Mouse (Mus musculus) frontal cortex, postnatal 10 days (tissue): ENCODE results near the gene Tmem219.
A peak's percentile ranks its signal among the peaks of the same experiment; 100 is the strongest.
"Not testable (repeated sequence)": the region's sequence is repeated elsewhere in the genome, so short reads cannot be mapped to it uniquely, and the experiment has no call there.

ENCODE experiments used
- DNase-seq, 2 experiments: peaks; one replicate each; pipeline ENCODE4 v3.0.0; 2022; ENCODE audit warnings: low spot score in 2 of 2, mixed read lengths in 1 of 2

Tmem219 gene

GRCm38 (mm10) chr7:126923999-126924398, 1.3 kb upstream of the Tmem219 start:
- no peak for DNase-seq

- no peak for DNase-seq
These were observed 1.2 kb downstream of the Tmem219 start for GRCm38 (mm10) chr7:126921563-126921962.

DNA sequence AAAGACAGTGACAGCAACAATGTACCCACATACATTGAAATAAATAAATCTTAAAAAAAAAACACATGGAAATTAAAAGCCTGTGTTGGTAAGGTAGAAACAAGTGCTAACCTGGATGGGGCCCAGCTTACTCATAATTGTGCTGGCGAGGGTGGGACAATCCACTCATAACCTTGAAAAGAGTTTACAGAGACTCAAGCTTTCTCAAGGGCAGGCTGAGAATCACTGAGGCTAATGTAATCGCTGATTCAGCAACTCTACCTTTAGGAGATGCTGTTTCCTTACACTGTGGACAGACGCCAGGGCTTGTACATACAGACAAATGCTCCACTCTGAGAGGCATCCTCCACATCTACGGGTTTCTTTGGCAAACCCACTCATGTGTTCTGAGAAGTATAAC, 2.7 kb downstream of the Tmem219 start:
- DNase-seq = no peak

DNA sequence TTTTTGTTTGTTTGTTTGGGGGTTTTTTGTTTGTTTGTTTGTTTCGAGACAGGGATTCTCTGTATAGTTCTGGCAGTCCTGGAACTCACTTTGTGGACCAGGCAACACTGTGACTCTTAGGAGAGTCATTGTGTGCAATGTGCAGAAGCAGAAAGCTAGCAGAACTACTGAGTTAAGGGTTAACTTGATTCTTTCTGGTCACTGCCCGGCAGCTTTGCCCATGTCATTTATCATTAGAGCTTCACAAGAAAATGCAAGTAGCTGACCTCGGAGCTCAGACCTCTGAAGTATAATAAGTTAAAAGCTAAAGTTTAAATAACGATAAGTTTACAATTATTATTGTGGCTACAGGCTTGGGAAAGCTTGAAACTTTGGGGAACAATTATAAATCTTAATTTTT, 4.4 kb downstream of the Tmem219 start:
- not testable (repeated sequence) for DNase-seq

- DNase-seq = no peak
These were observed 7.9 kb downstream of the Tmem219 start for GRCm38 (mm10) chr7:126914844-126915243.

DNA sequence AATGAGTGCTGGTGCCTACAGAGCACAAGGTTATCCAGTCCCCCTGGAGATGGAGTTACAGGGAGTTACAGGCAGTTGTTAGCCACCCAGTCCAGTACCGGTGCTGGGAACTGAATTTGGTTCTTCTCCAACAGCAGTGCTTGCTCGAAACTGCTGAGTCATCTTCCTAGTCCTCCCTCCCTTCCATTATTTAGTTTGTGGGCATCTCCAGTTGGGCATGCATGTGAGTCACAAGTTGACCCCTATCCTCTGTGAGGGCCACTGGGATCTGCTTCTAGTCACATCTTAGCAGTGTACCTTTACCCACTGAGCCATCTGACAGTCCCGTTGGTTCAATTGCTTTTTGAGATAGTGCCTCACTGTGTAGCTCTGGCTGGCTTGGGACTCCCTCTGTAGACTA, 17.1 kb downstream of the Tmem219 start:
- DNase-seq = no peak

- not testable (repeated sequence) for DNase-seq
These were observed 22.9 kb downstream of the Tmem219 start for GRCm38 (mm10) chr7:126899781-126900180.

DNA sequence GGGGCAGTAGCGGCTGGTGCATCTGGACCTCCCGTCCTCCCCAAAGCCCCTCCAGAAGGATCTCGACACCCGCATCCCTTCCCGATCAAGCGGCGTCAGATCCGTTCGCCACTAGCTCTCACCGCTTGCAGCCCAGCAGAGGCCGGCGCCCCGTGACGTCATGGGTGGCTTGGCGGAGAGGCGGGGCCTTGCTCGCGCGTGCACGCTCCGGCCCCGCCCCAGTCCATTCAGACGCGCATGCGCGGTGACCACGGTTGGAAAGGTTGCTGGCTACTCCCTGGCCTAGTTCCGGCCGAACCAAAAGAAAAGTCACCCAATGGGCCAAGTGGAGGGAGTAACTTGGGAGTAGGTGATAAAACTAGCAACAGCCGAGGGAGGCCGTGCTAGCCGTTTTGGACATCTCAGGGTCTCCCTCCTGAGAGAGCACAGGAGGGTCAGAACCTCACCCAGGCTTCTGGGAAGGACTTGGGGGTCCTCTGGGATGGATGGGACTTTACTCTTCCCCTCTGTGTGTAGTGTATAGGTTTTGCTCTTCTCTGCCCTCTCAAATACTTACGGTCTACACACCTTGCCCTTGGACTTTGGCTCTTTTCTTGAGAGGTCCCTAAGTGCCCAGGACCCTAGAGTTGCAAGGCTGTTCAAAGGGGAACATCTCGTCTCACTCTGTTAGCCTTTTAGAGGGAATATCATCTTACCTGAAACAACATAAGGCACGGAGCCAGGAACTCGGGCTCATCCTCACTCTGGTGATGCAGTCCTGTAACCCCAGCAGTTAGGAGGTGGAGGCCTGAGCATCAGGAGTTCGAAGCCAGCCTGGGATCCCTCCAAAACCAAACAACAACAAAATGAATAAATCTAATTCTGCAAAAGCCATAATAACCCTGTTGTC, 24.4 kb downstream of the Tmem219 start:
- DNase-seq = peak; percentile 87 to 96

- peak in 1 of 2 experiments; percentile 15 for DNase-seq
These were observed 25.2 kb downstream of the Tmem219 start for GRCm38 (mm10) chr7:126897390-126898101.

DNA sequence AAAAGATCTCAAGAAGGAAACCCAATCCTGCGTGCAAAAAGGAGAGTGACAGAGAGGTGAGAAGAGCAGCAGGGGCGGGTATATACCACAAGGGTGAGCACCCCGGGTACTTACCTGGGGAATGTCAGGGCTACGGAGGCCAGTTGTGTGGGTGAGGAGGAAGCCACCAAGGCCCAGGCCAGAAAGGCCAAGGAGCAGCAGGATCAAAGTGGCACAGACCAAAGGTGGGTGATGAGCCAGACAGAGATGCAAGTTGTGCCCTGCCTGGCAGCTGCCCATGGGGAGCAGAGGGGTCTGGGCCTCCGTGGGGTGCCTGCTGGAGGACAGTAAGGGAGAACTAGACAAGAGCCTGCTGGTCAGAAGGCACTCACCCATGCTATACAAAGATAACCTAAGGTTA, 25.8 kb downstream of the Tmem219 start:
- DNase-seq = no peak

GRCm38 (mm10) chr7:126888852-126889251, 33.9 kb downstream of the Tmem219 start:
- no peak for DNase-seq

DNA sequence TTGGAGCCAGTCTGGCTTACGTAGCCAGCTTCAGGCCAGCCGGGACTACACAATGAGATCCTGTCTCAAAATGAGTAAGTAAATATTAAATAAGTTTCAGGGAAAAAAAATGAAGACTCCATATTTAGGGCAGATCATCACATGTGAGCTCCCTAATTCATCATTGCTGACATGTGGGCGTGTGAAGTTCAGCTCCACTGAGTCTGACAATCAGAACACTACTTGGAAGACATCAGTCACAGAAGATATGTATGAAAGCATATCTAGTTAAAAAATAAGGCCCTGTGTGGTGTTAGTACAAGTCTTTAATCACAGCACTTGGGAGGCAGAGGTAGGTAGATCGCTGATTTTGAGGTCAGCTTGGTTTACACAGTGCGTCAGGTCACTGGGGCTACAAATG, 35.4 kb downstream of the Tmem219 start:
- no peak for DNase-seq

DNA sequence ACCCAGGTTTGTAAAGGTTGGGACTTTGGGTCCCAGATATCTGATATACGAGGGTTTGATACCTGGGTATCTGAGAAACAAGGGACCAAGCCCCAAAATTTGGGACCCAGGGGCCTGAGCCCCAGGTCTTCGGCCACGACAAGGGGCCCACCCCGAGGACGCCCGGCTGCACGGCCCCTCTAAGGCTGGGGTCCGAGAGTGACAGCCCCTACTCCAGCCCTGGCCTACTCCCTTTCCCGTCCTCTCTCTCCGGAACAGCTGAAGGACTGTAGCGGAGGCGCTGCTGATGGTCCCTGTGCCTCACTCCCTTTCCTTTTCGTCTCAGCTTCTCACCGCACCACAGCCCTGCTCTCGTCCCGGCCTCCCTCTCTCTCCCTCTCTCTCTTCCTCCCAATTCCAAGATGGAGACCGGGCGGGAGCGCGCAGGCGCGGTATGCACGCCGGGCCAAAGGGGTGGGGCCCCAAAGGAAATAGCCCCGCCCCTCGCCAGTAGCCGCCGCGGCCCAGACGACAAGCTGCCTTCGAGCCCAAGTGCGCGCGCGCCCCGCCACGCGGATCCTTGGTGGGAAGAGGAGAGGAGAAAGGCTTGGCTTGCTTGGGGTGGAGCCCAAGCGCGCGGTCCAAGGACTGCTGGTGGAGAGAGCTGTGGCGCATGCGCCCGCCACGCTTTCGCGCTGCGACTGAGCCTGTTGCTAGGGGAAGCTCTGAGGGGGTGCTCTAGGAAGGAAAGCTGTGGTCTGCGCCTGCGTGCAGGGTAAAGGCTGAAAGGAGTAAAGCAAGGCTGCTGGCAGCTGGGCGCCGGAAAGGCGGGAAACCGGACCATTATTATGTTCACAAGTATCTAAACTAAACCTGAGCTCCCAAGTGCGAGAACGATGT, 38.2 kb downstream of the Tmem219 start, which contains the start of gene Taok2:
Gene Taok2 (minus strand): TSS at position 418 of the 879 bp plus-strand sequence.
- peak; percentile 98 to 99 for DNase-seq

- DNase-seq = no peak
These were observed 39.0 kb downstream of the Tmem219 start for GRCm38 (mm10) chr7:126883731-126884181.

DNA sequence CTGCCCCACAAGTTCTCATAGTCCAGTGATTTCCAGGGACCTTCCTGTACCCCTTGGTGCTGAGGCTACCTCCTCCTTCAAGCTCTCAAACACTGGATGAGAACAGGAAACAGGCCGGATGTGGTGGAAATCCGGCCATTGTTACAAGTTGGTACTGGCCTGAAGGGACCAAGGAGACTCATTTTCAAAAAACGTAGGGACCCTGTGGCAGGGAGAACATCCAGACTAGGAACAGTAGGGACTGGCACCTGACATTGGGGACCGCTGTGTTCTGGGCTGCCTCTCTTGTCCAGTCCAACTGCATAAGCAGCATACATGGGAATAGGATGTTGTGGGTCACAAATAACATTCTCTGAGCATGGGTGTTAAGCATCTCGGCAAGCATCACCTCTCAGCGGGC, 41.7 kb downstream of the Tmem219 start:
- DNase-seq = no peak

DNA sequence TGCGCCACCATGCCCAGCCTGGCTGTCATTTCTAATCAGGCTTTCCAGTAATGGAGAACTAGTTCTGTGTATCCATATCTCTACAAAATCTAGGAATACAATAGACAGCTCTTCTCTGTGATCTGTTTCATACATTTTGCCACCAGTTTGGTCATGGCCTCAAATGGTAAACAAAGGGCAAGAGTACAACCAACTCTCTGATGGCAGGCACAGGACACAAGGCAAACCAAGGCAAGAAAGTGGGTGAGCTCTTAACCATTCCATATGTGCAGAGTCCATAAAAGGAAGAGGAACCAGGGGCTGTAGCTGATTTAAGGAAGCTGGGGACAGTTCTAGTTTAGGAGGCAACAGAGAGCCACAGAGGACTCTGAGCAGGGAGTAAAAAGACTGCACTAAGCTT, 45.5 kb downstream of the Tmem219 start:
- no peak for DNase-seq

- DNase-seq = no peak
These were observed 52.2 kb downstream of the Tmem219 start for GRCm38 (mm10) chr7:126870520-126870891.

DNA sequence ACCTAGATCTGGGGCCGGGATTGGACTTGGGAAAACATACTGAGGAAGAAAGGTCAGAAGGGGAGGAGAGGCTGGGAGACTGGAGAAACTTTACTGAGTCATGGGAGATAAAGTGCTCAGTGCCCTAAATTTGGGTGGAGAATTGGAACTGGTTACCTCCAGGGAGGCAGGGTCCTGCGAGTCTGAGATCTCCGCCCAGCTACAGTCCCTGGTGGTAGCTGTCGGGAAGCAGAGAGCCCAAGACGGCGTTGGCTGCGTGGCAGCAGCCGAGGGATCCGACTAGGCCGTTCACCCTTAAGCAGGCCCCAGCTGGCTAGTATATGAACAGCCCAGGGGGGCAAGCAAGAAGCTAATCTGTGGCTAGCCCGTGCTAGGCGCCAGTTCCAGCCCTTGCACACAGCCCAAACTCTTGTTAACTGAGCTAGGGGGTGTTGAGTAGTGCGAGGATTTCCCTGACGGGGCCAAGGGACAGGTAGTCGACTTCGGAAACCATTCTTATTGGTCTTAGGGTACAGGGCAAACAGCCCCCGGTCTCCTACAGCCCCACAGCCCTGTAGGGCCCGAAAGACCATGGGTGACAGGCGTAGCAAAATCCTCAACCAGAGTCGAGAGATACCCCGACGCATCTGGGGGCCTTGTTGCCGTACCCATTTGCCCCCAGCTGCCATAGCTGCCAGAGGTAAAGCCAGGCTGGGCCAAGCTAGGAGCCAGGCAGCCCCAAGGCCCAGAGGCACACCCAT, 52.8 kb downstream of the Tmem219 start:
- DNase-seq = no peak

- no peak for DNase-seq
These were observed 54.7 kb downstream of the Tmem219 start for GRCm38 (mm10) chr7:126868003-126868402.

GRCm38 (mm10) chr7:126867534-126867933, 55.2 kb downstream of the Tmem219 start:
- no peak for DNase-seq

GRCm38 (mm10) chr7:126863791-126864190, 58.9 kb downstream of the Tmem219 start:
- DNase-seq = no peak
